Mouse (Mus musculus): ENCODE data around the gene Tyrobp. TPM values are rescaled to one million over a fixed set of nuclear protein-coding genes. Genes with fewer than 3 reads are reported as not detected.
A peak's percentile ranks its signal among the peaks of the same experiment; 100 is the strongest.

Gene Tyrobp
- polyA plus RNA-seq, 1 experiment from 2014 or later: 19.3 TPM

- DNase-seq (ENCODE audit: low spot score): peak; percentile 52
- peak within 1 kb of the TSS; percentile 62 for H3K9ac ChIP-seq (ENCODE audit: low read depth, low read length)
- ATAC-seq (ENCODE audit: low FRiP score): peak; percentile 17; the same call in 1 of the 2 replicates
- no peak within 1 kb of the TSS for H3K27ac ChIP-seq (ENCODE audit: low read depth, low read length)
- H3K9me3 ChIP-seq (ENCODE audit: control insufficient read depth, low read length): no peaks in the 10 kb centered on the region
- WGBS: 11% methylated on average over 31 of the region's 31 CpGs
- H3K4me3 ChIP-seq (ENCODE audit: low read depth, low read length): peak within 1 kb of the TSS; percentile 51
- H3K36me3 ChIP-seq (ENCODE audit: control insufficient read depth, insufficient read depth, low read length): no peaks in the 10 kb centered on the region
- 0 out of 2 replicates have a peak, but pooled peaks cover 2% of the 10 kb centered on the region for H3K27me3 ChIP-seq (ENCODE audit: control insufficient read depth, insufficient read depth, low read length)
- peak within 1 kb of the TSS; percentile 96 for H3K4me2 ChIP-seq (replicated peaks; ENCODE audit: low read depth, low read length)
- no peaks in the 10 kb centered on the region; the same call in 1 of the 2 replicates for H3K4me1 ChIP-seq (replicated peaks; ENCODE audit: control insufficient read depth, insufficient read depth, low read length)
Measured at GRCm38 (mm10) chr7:30421175-30421889, 7.8 kb downstream of the Tyrobp start, which contains the start of gene Nfkbid. Gene Nfkbid (plus strand): TSS chr7:30421732.

GRCm38 (mm10) chr7:30421890-30422435 lies 8.4 kb downstream of the Tyrobp start:
- WGBS: under 1% methylated on average over 45 of the region's 45 CpGs
- ATAC-seq (ENCODE audit: low FRiP score): peak; percentile 86
- no peaks in the 10 kb centered on the region; the same call in 1 of the 2 replicates for H3K4me1 ChIP-seq (replicated peaks; ENCODE audit: control insufficient read depth, insufficient read depth, low read length)
- H3K4me3 ChIP-seq (ENCODE audit: low read depth, low read length): peak overlapping the region; percentile 51
- H3K36me3 ChIP-seq (ENCODE audit: control insufficient read depth, insufficient read depth, low read length): no peaks in the 10 kb centered on the region
- peak; percentile 93 for DNase-seq (ENCODE audit: low spot score)
- H3K9ac ChIP-seq (ENCODE audit: low read depth, low read length): peak overlapping the region; percentile 62
- H3K27me3 ChIP-seq (ENCODE audit: control insufficient read depth, insufficient read depth, low read length): 0 out of 2 replicates have a peak, but pooled peaks cover 2% of the 10 kb centered on the region
- no peak overlapping the region for H3K27ac ChIP-seq (ENCODE audit: low read depth, low read length)
- H3K9me3 ChIP-seq (ENCODE audit: control insufficient read depth, low read length): no peaks in the 10 kb centered on the region
- H3K4me2 ChIP-seq (replicated peaks; ENCODE audit: low read depth, low read length): peak overlapping the region; percentile 96

- Histone ChIP-seq H3K9me3 (ENCODE audit: control insufficient read depth, low read length) (no peaks in the 10 kb centered on the region), H3K27me3 (ENCODE audit: control insufficient read depth, insufficient read depth, low read length) (0 out of 2 replicates have a peak, but pooled peaks cover 2% of the 10 kb centered on the region), H3K36me3 (ENCODE audit: control insufficient read depth, insufficient read depth, low read length) (no peaks in the 10 kb centered on the region), H3K9ac (ENCODE audit: low read depth, low read length) (peak overlapping the region; percentile 62), H3K4me3 (ENCODE audit: low read depth, low read length) (peak overlapping the region; percentile 51), H3K4me1 (replicated peaks; ENCODE audit: control insufficient read depth, insufficient read depth, low read length) (no peaks in the 10 kb centered on the region; the same call in 1 of the 2 replicates), H3K27ac (ENCODE audit: low read depth, low read length) (no peak overlapping the region), H3K4me2 (replicated peaks; ENCODE audit: low read depth, low read length) (peak overlapping the region; percentile 96)
- ATAC-seq (ENCODE audit: low FRiP score) (peak; percentile 30), DNase-seq (ENCODE audit: low spot score) (no peak)
- 17% methylated on average over 9 of the region's 9 CpGs for WGBS
Measured at GRCm38 (mm10) chr7:30422560-30422959, 9.0 kb downstream of the Tyrobp start.

GRCm38 (mm10) chr7:30423071-30423641 lies 9.6 kb downstream of the Tyrobp start:
- DNase-seq (ENCODE audit: low spot score) (no peak), ATAC-seq (ENCODE audit: low FRiP score) (no peak)
- H3K4me1 ChIP-seq (replicated peaks; ENCODE audit: control insufficient read depth, insufficient read depth, low read length): no peaks in the 10 kb centered on the region; the same call in 1 of the 2 replicates
- 53% methylated on average over 23 of the region's 23 CpGs for WGBS
- no peaks in the 10 kb centered on the region for H3K9me3 ChIP-seq (ENCODE audit: control insufficient read depth, low read length)
- H3K4me3 ChIP-seq (ENCODE audit: low read depth, low read length): peak overlapping the region; percentile 51
- no peak overlapping the region for H3K9ac ChIP-seq (ENCODE audit: low read depth, low read length)
- 0 out of 2 replicates have a peak, but pooled peaks cover 2% of the 10 kb centered on the region for H3K27me3 ChIP-seq (ENCODE audit: control insufficient read depth, insufficient read depth, low read length)
- H3K27ac ChIP-seq (ENCODE audit: low read depth, low read length): no peak overlapping the region
- H3K36me3 ChIP-seq (ENCODE audit: control insufficient read depth, insufficient read depth, low read length): no peaks in the 10 kb centered on the region
- H3K4me2 ChIP-seq (replicated peaks; ENCODE audit: low read depth, low read length): peak overlapping the region; percentile 96

- DNase-seq (ENCODE audit: low spot score) (no peak), ATAC-seq (ENCODE audit: low FRiP score) (no peak)
- Histone ChIP-seq H3K4me3 (ENCODE audit: low read depth, low read length) (no peak overlapping the region), H3K9me3 (ENCODE audit: control insufficient read depth, low read length) (no peaks in the 10 kb centered on the region), H3K4me2 (replicated peaks; ENCODE audit: low read depth, low read length) (no peak overlapping the region), H3K36me3 (ENCODE audit: control insufficient read depth, insufficient read depth, low read length) (no peaks in the 10 kb centered on the region), H3K27me3 (ENCODE audit: control insufficient read depth, insufficient read depth, low read length) (no peaks in the 10 kb centered on the region), H3K27ac (ENCODE audit: low read depth, low read length) (no peak overlapping the region), H3K4me1 (replicated peaks; ENCODE audit: control insufficient read depth, insufficient read depth, low read length) (no peaks in the 10 kb centered on the region), H3K9ac (ENCODE audit: low read depth, low read length) (no peak overlapping the region)
Measured at GRCm38 (mm10) chr7:30429327-30429726, 15.8 kb downstream of the Tyrobp start.

GRCm38 (mm10) chr7:30430191-30430590 lies 16.6 kb downstream of the Tyrobp start:
- DNase-seq (ENCODE audit: low spot score) (no peak), ATAC-seq (ENCODE audit: low FRiP score) (no peak)
- Histone ChIP-seq H3K27ac (ENCODE audit: low read depth, low read length) (no peak overlapping the region), H3K9me3 (ENCODE audit: control insufficient read depth, low read length) (no peaks in the 10 kb centered on the region), H3K4me2 (replicated peaks; ENCODE audit: low read depth, low read length) (no peak overlapping the region), H3K27me3 (ENCODE audit: control insufficient read depth, insufficient read depth, low read length) (no peaks in the 10 kb centered on the region; the same call in 1 of the 2 replicates), H3K9ac (ENCODE audit: low read depth, low read length) (no peak overlapping the region), H3K36me3 (ENCODE audit: control insufficient read depth, insufficient read depth, low read length) (no peaks in the 10 kb centered on the region), H3K4me1 (replicated peaks; ENCODE audit: control insufficient read depth, insufficient read depth, low read length) (no peaks in the 10 kb centered on the region), H3K4me3 (ENCODE audit: low read depth, low read length) (no peak overlapping the region)
- 59% methylated on average over 2 of the region's 2 CpGs for WGBS

GRCm38 (mm10) chr7:30431793-30432192 lies 18.2 kb downstream of the Tyrobp start:
- no peak overlapping the region for H3K9ac ChIP-seq (ENCODE audit: low read depth, low read length)
- DNase-seq (ENCODE audit: low spot score): peak; percentile 71
- no peaks in the 10 kb centered on the region for H3K36me3 ChIP-seq (ENCODE audit: control insufficient read depth, insufficient read depth, low read length)
- no peak overlapping the region for H3K27ac ChIP-seq (ENCODE audit: low read depth, low read length)
- no peak overlapping the region for H3K4me3 ChIP-seq (ENCODE audit: low read depth, low read length)
- H3K27me3 ChIP-seq (ENCODE audit: control insufficient read depth, insufficient read depth, low read length): no peaks in the 10 kb centered on the region; the same call in 1 of the 2 replicates
- ATAC-seq (ENCODE audit: low FRiP score): no peak
- H3K4me2 ChIP-seq (replicated peaks; ENCODE audit: low read depth, low read length): no peak overlapping the region
- WGBS: 8% methylated on average over 3 of the region's 3 CpGs
- H3K4me1 ChIP-seq (replicated peaks; ENCODE audit: control insufficient read depth, insufficient read depth, low read length): 0 out of 2 replicates have a peak, but pooled peaks cover 2% of the 10 kb centered on the region
- H3K9me3 ChIP-seq (ENCODE audit: control insufficient read depth, low read length): no peaks in the 10 kb centered on the region

- peak; percentile 55 for DNase-seq (ENCODE audit: low spot score)
Measured at GRCm38 (mm10) chr7:30434238-30434637, 20.7 kb downstream of the Tyrobp start.

More at GRCm38 (mm10) chr7:30434238-30434637, 20.7 kb downstream of the Tyrobp start:
- no peak overlapping the region for H3K9ac ChIP-seq (ENCODE audit: low read depth, low read length)
- ATAC-seq (ENCODE audit: low FRiP score): no peak
- H3K9me3 ChIP-seq (ENCODE audit: control insufficient read depth, low read length): no peaks in the 10 kb centered on the region
- H3K4me1 ChIP-seq (replicated peaks; ENCODE audit: control insufficient read depth, insufficient read depth, low read length): 0 out of 2 replicates have a peak, but pooled peaks cover 2% of the 10 kb centered on the region
- 4% methylated on average over 10 of the region's 10 CpGs for WGBS
- H3K27ac ChIP-seq (ENCODE audit: low read depth, low read length): no peak overlapping the region
- H3K36me3 ChIP-seq (ENCODE audit: control insufficient read depth, insufficient read depth, low read length): no peaks in the 10 kb centered on the region
- no peak overlapping the region for H3K4me3 ChIP-seq (ENCODE audit: low read depth, low read length)
- peaks cover 2% of the 10 kb centered on the region; the same call in 1 of the 2 replicates for H3K27me3 ChIP-seq (ENCODE audit: control insufficient read depth, insufficient read depth, low read length)
- no peak overlapping the region for H3K4me2 ChIP-seq (replicated peaks; ENCODE audit: low read depth, low read length)

Measured in hindbrain, embryonic 11.5 days (tissue).